Mouse (Mus musculus) urinary bladder, postnatal 4 days (tissue): Measurements from ENCODE around the gene Tmem222.

Experiments used
- DNase-seq, 2 experiments: peaks; one replicate each; pipeline ENCODE4 v3.0.0; 2021 to 2022; ENCODE audit warnings: low spot score in 2 of 2

Tmem222 gene

DNA sequence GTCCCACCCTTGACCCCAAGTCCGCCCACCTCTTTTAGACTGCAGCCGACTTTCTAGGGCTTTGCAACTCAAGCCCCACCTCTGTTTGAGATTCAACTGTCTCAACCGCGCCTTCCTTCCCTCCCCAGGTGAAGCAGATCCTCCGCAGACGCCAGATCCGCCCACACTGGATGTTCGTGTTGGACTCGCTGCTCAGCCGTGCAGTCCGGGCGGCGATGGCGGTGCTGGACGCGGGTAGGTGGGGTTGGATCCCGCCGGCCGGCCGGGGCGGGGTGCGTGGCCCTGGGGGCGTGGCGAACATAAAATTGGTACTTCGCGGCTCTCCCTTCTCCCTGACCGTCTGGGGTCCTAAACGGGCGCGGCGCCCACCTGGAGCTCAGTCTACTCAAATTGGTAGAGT, 26.4 kb downstream of the Tmem222 start:
- no peak for DNase-seq

DNA sequence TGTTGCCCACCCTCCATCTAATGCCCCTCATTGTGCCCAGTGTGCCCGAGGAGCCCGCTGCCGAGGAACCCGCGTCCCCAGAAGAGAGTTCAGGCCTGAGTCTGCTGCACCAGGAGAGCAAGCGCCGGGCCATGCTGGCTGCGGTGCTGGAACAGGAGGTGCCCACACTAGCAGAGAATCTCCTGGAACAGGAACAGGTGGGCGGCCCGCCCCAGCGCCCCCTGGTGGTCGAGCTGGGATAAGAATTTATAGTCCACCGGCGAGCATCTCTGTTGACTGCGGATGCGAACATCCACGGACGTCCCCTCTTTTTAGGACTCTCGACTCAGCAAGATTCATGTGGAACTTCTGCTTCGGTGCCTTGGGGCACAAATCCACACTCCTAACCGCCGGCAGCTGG, 27.0 kb downstream of the Tmem222 start:
- DNase-seq = peak; percentile 81 to 89

DNA sequence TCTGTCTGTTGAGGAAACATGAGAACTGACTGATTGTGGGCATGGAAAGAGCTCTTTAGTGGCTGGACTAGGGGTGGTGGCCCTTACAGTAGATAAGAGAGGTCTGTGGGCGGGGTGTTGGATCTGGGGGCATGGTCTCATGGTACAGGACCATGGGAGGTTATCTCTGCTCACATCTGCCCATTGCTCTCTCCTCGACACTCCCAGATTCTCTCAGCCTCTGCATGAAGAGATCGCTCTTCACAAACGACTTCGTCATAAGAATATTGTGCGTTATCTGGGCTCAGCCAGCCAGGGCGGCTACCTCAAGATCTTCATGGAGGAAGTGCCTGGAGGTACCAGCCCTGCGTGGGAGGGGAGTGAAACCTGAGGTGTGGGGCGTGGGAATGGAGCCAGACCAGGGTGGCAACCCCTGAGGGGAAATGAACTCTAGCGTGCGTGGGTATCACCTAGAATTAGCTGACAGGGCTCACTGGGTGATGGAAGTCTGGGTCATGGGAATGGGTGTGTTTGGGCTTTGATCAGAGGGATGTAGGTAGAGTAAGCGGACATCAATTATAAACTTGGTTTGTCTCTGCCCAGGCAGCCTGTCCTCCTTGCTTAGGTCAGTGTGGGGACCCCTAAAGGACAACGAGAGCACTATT, 29.7 kb downstream of the Tmem222 start:
- no peak for DNase-seq

DNA sequence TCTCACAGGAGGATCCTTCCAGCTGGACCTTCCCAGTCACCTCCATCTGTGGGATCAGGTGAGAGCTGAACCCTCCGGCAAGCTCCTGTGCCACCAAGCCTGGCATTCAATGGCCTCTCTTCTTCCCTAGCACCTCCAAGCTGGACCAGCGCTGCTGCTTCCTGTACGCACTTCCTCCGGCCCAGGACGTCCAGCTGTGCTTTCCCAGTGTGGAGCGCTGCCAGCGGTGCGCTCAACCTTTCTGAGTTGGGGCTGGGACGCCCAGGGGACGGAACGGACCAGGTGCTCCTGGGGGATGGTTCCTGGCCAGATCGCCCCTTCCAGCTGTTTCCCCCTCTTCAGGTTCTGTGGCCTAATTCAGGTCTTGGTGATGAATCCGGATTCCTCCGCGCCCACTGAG, 30.5 kb downstream of the Tmem222 start:
- DNase-seq = no peak

DNA sequence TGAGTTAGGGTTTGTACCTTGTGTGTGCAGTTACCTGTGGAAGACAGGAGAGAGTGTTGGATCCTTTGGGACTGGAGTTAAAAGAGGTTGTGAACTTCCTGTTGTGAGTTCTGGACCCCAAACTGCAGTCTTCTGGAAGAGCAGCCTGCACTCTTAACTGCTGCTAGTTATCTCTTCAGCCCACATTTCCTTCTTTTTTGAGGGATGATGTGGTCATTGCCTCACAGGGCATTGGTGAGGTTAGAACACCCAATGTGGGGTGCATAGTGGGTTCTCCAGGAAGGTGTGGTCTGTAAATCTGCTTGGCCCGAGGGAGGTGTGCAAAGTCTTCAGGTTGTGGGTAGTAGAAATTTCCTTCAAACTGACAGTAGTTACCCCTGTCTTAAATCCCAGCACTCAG, 33.3 kb downstream of the Tmem222 start:
- DNase-seq = no peak

DNA sequence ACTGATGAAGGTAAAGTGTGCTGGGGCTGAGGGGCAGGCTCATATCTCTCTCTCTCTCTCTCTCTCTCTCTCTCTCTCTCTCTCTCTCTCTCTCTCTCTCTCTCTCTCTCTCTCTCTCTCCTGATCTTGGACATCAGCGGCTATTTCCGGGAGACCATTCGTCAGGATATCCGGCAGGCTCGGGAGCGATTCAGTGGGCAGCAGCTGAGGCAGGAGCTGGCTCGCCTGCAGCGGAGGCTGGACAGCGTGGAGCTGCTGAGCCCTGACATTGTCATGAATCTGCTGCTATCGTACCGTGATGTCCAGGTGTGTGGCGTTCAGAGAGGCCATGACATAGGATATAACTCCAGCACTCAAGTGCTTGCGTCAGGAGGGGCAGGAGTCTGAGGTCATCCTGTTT, 34.1 kb downstream of the Tmem222 start:
- no peak for DNase-seq

DNA sequence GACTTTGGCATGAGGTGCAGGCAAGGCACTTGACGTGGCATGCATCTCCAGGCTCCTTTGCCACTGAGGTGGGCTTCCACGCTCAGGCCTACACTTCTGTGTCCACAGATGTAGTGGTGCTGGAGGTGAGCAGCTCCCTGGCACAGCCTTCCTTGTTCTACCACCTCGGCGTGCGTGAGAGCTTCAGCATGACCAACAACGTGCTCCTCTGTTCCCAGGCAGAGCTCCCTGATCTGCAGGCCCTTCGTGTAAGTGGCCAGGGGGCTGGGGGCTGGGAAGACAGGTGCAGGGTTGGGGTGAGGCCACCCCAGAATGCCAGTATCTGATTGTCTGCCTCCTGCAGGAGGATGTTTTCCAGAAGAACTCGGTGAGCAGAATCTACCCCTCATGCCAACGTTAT, 34.9 kb downstream of the Tmem222 start:
- no peak for DNase-seq

DNA sequence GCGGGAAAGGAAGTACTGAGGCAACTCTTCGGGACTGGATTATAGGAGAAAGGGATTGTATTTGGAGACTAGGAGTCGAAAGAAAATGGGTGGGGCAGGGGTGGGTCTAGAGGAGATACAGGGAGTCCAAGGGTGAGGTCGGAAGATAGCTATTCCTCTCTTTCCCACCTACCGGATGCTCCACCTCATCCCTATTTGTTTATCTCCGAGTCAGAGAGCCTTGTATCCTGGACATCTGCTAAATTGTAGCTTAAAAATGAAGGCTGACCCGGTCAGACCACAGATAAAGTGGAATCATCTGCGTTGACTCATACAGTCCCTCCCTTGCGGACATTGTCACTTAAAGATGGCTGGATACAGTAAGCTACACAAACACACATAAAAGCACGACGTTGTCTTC, 35.7 kb downstream of the Tmem222 start:
- DNase-seq = no peak

DNA sequence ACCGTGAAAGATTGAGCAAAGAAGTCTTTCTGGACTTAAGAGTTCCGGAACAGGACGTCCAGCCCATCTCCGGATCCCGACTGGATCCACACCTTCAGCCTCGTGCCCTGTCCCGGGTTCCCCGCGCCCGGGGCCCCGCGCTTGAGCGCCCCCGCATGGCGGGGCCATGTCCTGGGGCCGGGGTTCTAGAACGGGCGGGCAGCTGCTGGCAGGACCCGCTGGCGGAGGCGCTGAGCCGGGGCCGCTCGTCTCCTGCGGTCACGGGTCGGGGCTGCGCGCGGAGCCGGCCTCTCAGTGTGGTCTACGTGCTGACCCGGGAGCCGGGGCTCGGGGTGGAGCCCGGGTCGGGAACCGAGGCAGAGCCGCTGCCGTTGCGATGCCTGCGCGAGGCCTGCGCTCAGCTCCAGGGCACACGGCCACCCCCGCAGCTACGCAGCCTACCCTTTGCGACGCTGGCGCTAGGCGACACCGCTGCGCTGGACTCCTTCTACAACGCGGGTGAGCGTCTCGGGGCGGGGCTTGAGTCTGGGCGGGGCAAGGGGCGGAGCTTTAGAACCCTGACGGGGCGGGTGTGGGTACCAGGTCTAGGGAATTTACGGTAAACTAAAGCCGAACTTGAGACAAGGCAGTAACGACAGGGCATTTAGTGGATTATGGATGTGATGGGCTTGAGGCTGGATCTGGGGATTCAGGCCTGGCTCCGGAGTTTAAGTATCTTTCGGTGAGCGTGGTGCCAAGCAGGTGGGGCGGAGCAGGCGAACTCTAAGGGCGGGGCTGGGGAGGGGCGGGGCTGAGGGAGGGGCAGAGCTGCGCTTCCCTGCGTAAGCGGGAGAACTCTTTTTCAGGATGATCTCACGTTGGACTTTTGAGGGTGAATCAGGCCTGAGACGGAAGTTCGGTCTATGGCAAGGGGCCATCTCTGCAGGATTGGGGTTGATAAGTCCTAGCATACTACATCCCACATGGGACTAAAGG, 36.4 kb downstream of the Tmem222 start:
- DNase-seq = peak; percentile 86 to 92

DNA sequence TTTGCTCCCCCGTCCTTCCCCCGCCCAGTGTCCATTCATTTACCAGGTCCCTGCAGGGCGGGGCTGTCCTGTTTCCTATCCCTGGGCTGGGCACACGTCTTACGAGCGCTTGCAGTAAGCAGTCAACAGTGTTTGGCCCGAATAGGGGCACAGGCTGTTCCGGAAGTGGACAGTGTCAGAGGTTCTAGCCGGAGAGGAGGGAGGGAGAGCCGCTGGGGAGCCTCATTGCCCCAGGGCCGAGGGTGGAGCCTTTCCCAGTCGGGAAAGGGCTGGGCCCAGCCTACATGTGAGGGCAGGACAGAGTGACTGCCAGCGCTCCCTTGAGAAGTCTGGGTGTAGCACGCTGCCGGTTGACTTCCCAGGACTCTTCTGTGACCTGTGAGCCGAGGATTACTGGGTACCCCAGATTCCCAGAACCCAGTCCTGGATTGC, 37.1 kb downstream of the Tmem222 start, which contains the start of gene Map3k6:
Map3k6 (plus strand) TSS at position 329 of the 432 bp plus-strand sequence.
- peak in 1 of 2 experiments; percentile 72 for DNase-seq

DNA sequence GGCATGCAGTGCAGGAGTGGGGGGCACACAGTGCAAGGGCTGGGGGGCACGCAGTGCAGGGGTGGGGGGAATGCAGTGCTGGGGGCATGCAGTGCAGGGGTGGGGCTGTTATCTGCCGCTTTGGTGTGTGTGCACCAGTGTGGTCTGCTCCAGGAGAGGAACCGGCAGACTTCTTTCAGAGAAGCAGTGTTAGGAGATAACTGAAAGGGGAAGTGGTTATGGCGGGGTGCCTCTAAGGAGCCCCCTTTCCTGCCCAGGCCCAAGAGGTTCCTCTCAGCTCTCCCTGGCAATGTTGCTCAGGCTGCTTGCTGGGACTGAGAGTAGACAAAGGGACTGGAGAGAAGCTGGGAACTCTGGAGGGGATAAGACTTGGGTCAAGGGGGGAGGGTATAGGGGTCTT, 39.7 kb downstream of the Tmem222 start:
- no peak for DNase-seq

DNA sequence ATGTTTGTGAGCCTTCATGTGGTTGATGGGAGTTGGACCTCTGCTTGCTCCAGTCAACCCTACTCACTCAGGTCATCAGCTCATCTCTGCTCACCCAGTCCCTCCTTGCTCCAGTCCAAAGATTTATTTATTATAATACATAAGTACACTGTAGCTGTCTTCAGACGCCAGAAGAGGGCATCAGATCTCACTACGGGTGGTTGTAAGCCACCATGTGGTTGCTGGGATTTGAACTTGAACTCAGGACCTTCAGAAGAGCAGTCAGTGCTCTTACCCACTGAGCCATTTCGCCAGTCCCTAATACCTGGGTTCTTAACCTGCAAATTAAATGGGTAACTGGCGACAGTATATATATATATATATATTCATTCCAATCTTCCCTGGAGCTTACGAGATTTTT, 42.2 kb downstream of the Tmem222 start:
- DNase-seq = no peak

DNA sequence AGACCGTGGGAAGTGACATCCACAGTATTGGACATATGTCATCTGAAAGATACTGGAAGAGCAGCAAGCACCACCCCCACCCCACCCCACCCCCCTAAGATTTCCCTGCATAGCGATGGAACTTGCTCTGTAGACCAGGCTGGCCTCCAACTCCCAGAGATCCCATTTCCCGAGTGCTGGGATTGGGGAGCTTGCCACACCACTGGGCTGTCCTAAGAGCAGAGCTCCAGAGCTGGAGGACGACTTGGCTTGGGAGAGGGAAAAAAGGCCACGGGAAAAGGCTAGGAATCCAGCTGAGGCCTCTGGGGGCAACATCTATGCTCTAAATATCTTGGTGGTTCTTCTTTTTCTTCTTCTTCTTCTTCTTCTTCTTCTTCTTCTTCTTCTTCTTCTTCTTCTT, 42.8 kb downstream of the Tmem222 start:
- DNase-seq = no peak

DNA sequence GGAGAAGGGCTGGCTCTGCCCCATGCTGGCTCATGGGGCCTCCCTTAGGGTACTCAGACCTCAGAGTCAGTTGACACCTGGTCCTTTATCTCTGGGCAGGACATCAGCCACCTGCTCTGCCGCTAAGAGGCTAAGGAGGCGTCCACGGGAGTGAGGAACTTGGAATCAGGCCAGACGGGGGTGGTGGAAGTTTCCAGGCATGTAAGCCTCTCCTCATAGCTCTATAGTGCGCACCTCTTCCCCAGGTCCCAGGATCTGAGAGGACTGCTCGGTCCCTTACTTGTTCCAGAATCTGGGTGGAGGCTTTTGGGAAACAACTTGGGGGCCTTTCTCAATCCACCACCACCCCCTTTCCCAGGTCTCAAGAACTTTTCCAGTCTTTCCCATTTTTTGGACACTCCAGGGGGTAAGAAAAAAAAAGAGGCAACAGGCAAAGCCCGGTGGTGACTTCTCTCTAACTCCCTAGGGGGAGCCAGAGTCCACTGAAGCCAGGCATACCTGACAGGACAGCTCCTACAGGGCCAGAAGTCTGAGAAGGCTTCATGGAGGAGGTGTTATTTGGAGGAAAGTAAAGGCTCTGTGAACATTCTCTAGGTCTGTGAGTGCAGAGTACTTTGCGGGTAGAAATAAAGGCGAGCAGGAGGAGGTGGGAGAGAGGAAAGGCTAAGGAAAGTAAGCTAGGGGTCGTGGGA, 44.2 kb downstream of the Tmem222 start:
- DNase-seq = no peak

DNA sequence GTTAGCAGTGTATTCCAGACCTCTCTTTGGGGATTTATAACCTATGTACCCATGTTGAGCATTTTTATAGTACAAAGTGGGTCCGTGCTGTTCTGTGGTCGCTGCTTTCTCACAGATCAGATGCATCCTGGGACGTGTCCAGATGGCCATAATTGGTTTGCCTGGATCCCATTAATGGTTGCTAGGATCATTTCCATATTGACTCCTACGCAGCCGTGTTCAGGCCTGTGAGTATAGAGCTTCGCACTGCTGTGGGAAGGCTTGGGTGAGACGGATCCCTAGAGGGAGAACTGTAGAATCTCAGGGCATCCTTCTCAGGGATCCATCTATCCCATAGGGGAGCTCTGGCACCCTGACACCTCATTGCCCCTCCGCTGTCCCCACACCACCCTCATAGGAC, 48.0 kb downstream of the Tmem222 start:
- DNase-seq = no peak

DNA sequence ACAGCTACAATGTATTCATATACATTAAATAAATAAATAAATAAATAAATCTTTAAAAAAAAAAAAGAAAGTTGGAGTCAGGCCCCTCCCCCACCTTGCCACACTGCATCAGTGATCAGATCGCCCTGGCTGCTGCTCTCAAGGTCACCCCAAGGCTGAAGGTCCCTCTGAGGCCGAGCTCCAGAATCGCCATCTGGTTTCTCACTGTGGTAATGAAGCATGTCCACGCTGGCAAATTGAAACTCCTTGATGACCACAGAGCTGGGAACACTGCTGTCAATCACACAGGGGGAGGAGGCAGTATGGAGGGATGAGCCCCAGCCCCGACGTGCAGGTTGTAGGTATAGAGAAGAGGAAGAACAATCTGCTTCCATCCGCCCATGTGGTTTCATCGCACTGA, 50.0 kb downstream of the Tmem222 start:
- no peak for DNase-seq

DNA sequence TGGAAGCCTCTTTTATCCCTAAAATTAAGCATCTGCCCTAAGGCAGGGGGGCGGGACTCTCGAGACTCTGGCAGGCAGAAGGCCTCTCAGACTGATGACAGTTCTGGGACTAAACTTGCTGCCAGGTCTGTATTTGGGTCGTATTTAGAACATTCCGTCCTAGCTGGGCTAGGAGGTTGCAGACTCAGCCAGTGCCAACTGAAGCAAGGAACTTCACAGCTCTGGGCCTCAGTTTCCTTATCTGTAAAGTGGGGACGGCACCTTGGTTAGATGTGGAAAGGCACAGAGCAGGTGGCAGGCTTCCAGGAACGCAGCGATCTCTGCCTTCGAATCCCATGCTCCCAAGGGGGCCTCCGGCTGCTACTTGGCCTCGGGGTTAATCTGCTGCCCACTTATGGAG, 51.5 kb downstream of the Tmem222 start:
- no peak for DNase-seq

DNA sequence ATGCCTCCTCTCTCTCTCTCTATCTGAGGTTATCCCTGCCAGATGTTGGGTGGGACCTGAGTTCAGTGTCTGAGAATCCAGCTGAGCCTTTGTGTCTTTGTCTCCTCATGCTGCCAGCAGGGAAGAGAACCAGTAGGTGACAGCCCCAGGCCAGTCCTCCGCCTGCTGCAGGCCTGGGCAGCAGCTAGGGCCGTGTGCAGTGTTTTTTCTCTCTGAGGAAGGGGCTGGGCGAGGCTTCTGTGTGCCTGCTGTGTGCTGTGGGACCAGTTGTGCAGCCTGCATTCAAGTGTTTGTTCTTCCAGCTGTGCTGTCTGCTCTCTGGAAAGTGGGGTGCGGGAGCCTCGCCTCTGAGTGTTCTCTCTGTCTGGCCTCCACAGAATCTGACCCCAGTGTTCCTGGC, 53.7 kb downstream of the Tmem222 start:
- DNase-seq = no peak

DNA sequence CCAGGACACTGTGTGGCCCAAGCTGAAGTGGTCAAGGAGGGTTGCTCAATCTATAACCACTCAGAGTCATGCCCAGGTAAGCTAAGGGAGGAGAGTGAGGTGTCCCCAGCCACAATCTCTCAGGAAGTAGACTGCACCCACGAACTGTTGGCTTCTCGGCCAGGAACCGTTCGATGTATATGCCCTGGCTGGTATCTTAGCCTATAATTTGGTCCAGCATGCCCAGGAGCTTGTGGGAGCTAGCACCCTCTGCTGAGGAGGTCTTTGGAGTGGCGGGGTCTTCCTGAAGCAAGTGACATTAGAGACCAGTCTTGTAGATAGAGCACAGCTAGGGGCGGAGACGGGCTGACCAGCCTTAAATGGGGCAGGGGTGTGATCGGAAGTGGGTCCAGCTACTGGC, 55.9 kb downstream of the Tmem222 start:
- DNase-seq = no peak

DNA sequence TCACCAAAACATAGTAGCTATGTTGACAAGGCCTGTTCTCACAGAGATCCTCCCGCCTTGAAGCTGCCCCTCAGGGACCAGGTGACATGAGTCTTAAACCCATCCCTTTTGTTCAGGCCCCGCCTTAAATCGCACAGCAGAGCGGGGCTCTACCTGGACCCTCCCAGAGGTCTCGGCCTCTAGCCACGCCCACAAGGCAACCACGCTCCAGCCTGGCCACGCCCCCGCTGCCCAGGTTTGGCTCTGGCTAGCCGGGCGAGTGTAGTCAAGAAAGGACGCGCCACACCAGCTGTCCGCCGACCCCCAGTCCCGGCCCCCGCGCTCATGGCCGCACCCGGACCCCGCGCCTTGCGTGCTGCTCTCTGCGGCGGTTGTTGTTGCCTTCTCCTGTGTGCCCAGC, 56.9 kb downstream of the Tmem222 start:
- no peak for DNase-seq

DNA sequence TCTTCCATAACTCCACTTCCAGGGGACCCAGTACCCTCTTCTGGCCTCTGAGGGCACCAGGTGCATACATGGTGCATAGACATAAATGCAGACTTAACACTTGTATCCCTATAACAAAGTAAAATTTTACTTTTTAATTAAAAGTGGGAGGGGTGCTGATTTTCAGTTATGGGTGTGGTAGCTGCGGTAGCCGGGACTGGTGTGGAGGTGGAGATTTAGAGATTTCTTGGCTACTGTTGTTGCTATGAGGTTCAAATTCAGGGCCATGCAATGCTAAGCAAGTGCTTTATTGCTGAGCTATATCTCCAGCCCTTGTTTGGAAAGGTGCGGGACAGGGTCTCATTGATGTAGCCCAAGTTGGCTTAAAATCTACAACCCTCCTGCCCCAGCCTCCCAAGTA, 58.8 kb downstream of the Tmem222 start:
- no peak for DNase-seq

DNA sequence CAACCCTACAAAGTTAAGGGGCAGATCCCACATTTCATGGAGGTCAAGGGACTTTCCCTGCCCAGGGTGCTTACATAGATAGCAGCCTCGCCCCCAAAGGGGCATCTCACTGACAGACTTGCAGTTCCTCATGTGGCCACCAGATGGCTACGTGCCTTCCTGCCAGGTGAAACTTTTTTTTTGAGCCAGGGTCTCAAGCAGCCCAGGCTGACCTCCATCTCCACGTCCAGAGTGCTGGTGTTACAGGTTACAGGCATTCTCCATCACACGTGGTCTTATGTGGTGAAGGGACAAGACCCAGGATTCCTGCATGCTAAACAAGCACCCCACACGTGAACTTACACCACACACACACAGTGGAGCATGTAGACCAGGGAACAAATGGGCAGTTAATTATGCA, 60.0 kb downstream of the Tmem222 start:
- DNase-seq = no peak
